Mouse (Mus musculus) liver, embryonic 16.5 days (tissue): ENCODE measurements around the gene Adamts14. TPM values are rescaled to one million over a fixed set of nuclear protein-coding genes. Genes with fewer than 3 reads are reported as not detected.

ENCODE experiments used
- ATAC-seq: fragments of 200-750 bp; cut with Nextera tagmentation; 2 replicates; pipeline ENCODE4 v1.8.0; 2017; ENCODE audit warnings: low read depth, mild to moderate bottlenecking, moderate number of reproducible peaks, moderate library complexity
- H3K27ac ChIP-seq: fragments of 300-500 bp; sonication (generic); 2 replicates; pipeline ENCODE4 v1.5.1; 2014; ENCODE audit warnings: mild to moderate bottlenecking, low read length
- H3K27me3 ChIP-seq: fragments of 300-500 bp; sonication (generic); 2 replicates; pipeline ENCODE4 v1.6.1; 2014; ENCODE audit warnings: low read depth, low read length, mixed read lengths; ENCODE audit not compliant: control insufficient read depth, insufficient read depth
- H3K36me3 ChIP-seq: fragments of 300-500 bp; sonication (generic); 2 replicates; pipeline ENCODE4 v1.6.1; 2014; ENCODE audit warnings: mild to moderate bottlenecking; ENCODE audit not compliant: control insufficient read depth, insufficient read depth
- H3K4me1 ChIP-seq: fragments of 300-500 bp; sonication (generic); 2 replicates; pipeline ENCODE4 v1.6.1; 2014; ENCODE audit warnings: low read depth, low read length, mixed read lengths; ENCODE audit not compliant: control insufficient read depth
- H3K4me2 ChIP-seq: fragments of 300-500 bp; sonication (generic); 2 replicates; pipeline ENCODE4 v1.6.1; 2014; ENCODE audit warnings: low read depth, low read length, mixed read lengths
- H3K4me3 ChIP-seq: fragments of 300-500 bp; sonication (generic); 2 replicates; pipeline ENCODE4 v1.5.1; 2014; ENCODE audit warnings: low read depth, mild to moderate bottlenecking, low read length
- H3K9ac ChIP-seq: fragments of 300-500 bp; sonication (generic); 2 replicates; pipeline ENCODE4 v1.6.1; 2014; ENCODE audit warnings: low read depth, low read length
- H3K9me3 ChIP-seq: fragments of 300-500 bp; sonication (generic); replicated peaks from 2 replicates; pipeline ENCODE4 v1.6.1; 2016; ENCODE audit warnings: low read length; ENCODE audit not compliant: control insufficient read depth
- WGBS: fragments of 180-500 bp; shearing (Covaris S2); extraction: QIAGEN DNeasy Blood & Tissue Kit; methylation state at CpG from one replicate; pipeline ENCODE4 v1.1.7; 2014; ENCODE audit not compliant: insufficient replicate concordance; 5-methylcytosine and 5-hydroxymethylcytosine counted together
- polyA plus RNA-seq: library from polyadenylated mRNA; unstranded; fragments of >200 nt; fragmentation: Nextera tagmentation; extraction: Ambion mirVana; gene quantifications from 2 replicates; pipeline ENCODE4 v1.2.1, GENCODE M21; 2015

The Adamts14 gene
- polyA plus RNA-seq, 1 experiment from 2014 or later: 0.40 TPM

GRCm38 (mm10) chr10:61231756-61232155 lies 41.5 kb downstream of the Adamts14 start:
- H3K4me1 ChIP-seq: no peaks in the 10 kb centered on the region
- no peak overlapping the region for H3K4me2 ChIP-seq
- WGBS: 70% methylated on average over 3 of the region's 3 CpGs
- H3K4me3 ChIP-seq: no peak overlapping the region
- no peaks in the 10 kb centered on the region for H3K9me3 ChIP-seq
- no peak overlapping the region for H3K27ac ChIP-seq
- H3K36me3 ChIP-seq: no peaks in the 10 kb centered on the region
- ATAC-seq: no peak
- no peak overlapping the region for H3K9ac ChIP-seq
- H3K27me3 ChIP-seq: no peaks in the 10 kb centered on the region

- Histone ChIP-seq H3K9me3 (no peaks in the 10 kb centered on the region), H3K4me2 (no peak overlapping the region), H3K27me3 (no peaks in the 10 kb centered on the region), H3K36me3 (no peaks in the 10 kb centered on the region), H3K4me3 (no peak overlapping the region), H3K9ac (no peak overlapping the region), H3K27ac (no peak overlapping the region), H3K4me1 (no peaks in the 10 kb centered on the region)
- WGBS: 33% methylated on average over 4 of the region's 4 CpGs
- no peak for ATAC-seq
Measured at GRCm38 (mm10) chr10:61226784-61227396, 46.3 kb downstream of the Adamts14 start.

- H3K4me1 ChIP-seq: no peaks in the 10 kb centered on the region
- no peak overlapping the region for H3K9ac ChIP-seq
- no peak overlapping the region for H3K27ac ChIP-seq
- no peak overlapping the region for H3K4me3 ChIP-seq
- H3K9me3 ChIP-seq: no peaks in the 10 kb centered on the region
- no peaks in the 10 kb centered on the region for H3K27me3 ChIP-seq
- no peaks in the 10 kb centered on the region for H3K36me3 ChIP-seq
- no peak for ATAC-seq
- 60% methylated on average over 5 of the region's 5 CpGs for WGBS
- no peak overlapping the region for H3K4me2 ChIP-seq
Measured at GRCm38 (mm10) chr10:61225694-61226093, 47.5 kb downstream of the Adamts14 start.

DNA sequence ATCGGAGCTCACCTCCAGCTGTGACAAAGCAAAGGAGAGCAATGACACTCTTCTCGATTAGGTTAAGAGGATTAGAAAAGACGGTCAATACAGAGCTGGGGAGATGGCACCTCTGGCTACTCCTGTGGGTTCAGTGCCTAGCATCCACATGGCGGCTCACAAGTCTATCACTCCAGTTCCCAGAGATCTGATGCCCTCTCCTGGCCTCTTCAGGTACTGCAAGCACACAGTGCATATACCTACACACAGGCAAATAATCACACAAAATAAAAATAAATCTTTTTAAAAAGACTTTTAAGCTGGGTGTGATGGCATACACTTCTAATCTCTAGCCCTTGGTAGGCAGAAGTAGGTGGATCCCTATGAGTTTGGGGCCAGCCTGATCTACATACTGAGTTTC lies 53.9 kb downstream of the Adamts14 start:
- WGBS: 77% methylated on average over 4 of the region's 4 CpGs
- H3K36me3 ChIP-seq: no peaks in the 10 kb centered on the region
- no peaks in the 10 kb centered on the region for H3K27me3 ChIP-seq
- ATAC-seq: no peak
- H3K9me3 ChIP-seq: no peaks in the 10 kb centered on the region; the same call in 1 of the 2 replicates
- H3K4me1 ChIP-seq: no peaks in the 10 kb centered on the region
- no peak overlapping the region for H3K4me2 ChIP-seq
- H3K27ac ChIP-seq: no peak overlapping the region
- no peak overlapping the region for H3K9ac ChIP-seq
- H3K4me3 ChIP-seq: no peak overlapping the region

DNA sequence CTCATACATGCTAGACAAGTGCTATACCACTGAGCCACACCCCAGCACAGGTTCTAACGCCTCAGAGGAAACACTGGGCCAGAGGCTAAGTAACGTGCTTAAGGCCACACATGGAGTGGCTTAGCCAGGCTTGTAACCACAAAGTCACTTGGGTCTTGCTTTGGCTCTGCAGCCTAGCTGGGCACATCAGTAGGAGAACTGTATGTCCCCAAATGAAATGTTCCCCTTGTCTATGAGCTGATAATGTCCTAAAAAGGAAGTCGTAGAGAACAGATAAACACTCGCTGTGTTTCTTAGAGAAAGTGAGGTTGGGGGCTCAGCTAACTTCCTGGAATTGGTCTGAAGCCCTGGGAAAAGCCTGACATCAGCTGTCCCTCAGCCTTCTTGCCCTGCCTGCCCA lies 57.1 kb downstream of the Adamts14 start:
- Histone ChIP-seq H3K9me3 (no peaks in the 10 kb centered on the region; the same call in 1 of the 2 replicates), H3K4me2 (no peak overlapping the region), H3K36me3 (no peaks in the 10 kb centered on the region), H3K4me3 (no peak overlapping the region), H3K9ac (no peak overlapping the region), H3K4me1 (no peaks in the 10 kb centered on the region; the same call in 1 of the 2 replicates), H3K27ac (no peak overlapping the region), H3K27me3 (no peaks in the 10 kb centered on the region)
- ATAC-seq: no peak
- WGBS: 15% methylated on average over 4 of the region's 4 CpGs

DNA sequence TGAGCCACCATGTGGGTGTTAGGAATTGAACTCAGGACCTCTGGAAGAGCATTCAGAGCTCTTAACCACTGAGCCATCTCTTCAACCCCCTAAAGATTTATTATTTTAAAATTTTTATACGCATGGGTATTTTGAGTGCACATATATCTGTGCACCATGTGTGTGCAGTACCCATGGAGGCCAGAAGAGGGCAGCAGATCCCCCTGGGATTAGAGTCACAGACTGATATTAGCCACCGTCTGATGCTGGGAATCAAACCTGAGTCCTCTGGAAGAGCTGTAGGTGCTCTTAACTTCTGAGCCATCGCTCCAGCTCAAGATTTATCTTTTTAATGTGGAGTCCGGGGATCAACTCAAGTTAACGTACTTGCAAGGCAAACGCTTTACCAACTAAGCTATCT lies 57.6 kb downstream of the Adamts14 start:
- Histone ChIP-seq H3K36me3 (no peaks in the 10 kb centered on the region), H3K27ac (no peak overlapping the region), H3K4me2 (no peak overlapping the region), H3K27me3 (no peaks in the 10 kb centered on the region), H3K9me3 (no peaks in the 10 kb centered on the region; the same call in 1 of the 2 replicates), H3K4me1 (no peaks in the 10 kb centered on the region; the same call in 1 of the 2 replicates), H3K4me3 (no peak overlapping the region), H3K9ac (no peak overlapping the region)
- ATAC-seq: no peak
- 79% methylated on average over 6 of the region's 6 CpGs for WGBS

DNA sequence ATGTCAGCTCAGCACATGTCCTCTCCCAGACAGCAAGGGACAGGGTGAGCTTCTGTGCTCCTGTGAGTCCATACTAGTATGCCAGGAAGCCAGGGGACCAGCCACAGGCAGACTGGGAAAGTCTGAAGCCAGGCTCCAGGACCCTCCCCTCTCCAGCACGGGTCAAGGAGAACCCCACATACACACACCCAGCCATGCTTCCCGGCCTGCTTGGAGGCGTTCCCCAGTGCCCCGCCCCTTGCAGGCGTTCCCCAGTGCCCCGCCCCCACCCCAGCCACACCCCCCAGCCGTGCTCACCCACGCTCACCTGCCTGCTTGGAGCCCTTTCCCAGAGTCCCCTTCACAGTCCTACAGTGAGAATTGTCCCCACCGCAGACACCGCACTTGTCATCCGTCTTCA lies 60.4 kb downstream of the Adamts14 start:
- Histone ChIP-seq H3K27ac (no peak overlapping the region), H3K4me2 (0 out of 2 replicates have a peak overlapping the region, but pooled peaks have one; percentile 20), H3K4me3 (no peak overlapping the region), H3K9ac (no peak overlapping the region), H3K36me3 (no peaks in the 10 kb centered on the region), H3K9me3 (no peaks in the 10 kb centered on the region; the same call in 1 of the 2 replicates), H3K4me1 (no peaks in the 10 kb centered on the region; the same call in 1 of the 2 replicates), H3K27me3 (no peaks in the 10 kb centered on the region)
- peak; percentile 48; the same call in 1 of the 2 replicates for ATAC-seq
- 10% methylated on average over 11 of the region's 11 CpGs for WGBS

DNA sequence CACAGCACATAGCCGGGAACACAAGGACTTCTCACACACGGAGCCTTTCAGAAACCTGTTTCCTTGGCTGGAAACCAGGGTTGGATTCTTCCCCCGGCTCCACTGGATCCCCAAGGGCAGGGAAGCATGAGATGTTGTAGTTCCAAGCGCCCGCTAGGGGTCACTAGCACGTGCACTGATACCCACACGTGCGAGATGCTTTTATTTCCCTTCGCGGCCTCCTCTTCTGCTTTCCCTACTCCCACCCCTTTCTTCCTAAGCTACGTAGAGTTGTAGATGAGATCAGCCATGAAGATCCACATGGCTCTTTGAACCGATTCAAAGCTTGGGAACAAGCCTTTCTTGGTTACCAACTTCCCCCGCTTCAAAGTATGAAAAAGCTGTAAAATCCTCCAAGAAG lies 61.5 kb downstream of the Adamts14 start:
- Histone ChIP-seq H3K4me2 (no peak overlapping the region), H3K4me3 (no peak overlapping the region), H3K4me1 (no peaks in the 10 kb centered on the region; the same call in 1 of the 2 replicates), H3K36me3 (no peaks in the 10 kb centered on the region), H3K27me3 (no peaks in the 10 kb centered on the region), H3K27ac (no peak overlapping the region), H3K9me3 (no peaks in the 10 kb centered on the region; the same call in 1 of the 2 replicates), H3K9ac (no peak overlapping the region)
- 9% methylated on average over 13 of the region's 13 CpGs for WGBS
- no peak for ATAC-seq

DNA sequence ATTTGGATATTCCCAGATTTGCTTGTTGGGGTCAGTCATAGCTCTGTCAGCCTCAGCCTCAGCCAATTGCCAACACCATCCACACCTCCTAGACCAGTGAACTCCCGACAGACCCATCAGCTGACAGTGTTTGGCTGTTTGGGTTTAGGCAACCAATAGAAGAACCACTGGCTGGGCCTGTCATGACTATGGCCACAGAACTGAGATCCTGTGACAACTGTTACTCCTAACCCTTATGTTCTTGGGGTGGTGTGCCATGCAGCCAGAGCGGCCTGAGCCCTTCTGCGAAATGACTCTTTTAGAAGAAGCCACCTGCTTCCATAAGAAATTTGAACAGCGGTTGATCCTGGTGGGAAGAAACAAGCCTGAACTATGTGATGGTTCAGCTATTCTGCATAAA lies 62.1 kb downstream of the Adamts14 start:
- H3K4me3 ChIP-seq: no peak overlapping the region
- H3K27ac ChIP-seq: no peak overlapping the region
- ATAC-seq: no peak
- H3K9ac ChIP-seq: no peak overlapping the region
- no peaks in the 10 kb centered on the region for H3K36me3 ChIP-seq
- no peaks in the 10 kb centered on the region; the same call in 1 of the 2 replicates for H3K9me3 ChIP-seq
- no peak overlapping the region for H3K4me2 ChIP-seq
- H3K27me3 ChIP-seq: no peaks in the 10 kb centered on the region
- WGBS: 58% methylated on average over 4 of the region's 4 CpGs
- no peaks in the 10 kb centered on the region; the same call in 1 of the 2 replicates for H3K4me1 ChIP-seq
